Mouse (Mus musculus): ENCODE results near the gene Pagr1a. TPM values are rescaled to one million over a fixed set of nuclear protein-coding genes. Genes with fewer than 3 reads are reported as not detected.

Gene Pagr1a
- polyA plus RNA-seq, 1 experiment = 17.6 TPM

GRCm38 (mm10) chr7:126967361-126967760 lies 49.8 kb downstream of the Pagr1a start:
- Histone ChIP-seq H3K4me3 (ENCODE audit: insufficient read depth, low read depth, low read length) (no peak overlapping the region), H3K27ac (ENCODE audit: insufficient read depth, low read depth, low read length) (no peak overlapping the region), H3K27me3 (replicated peaks; ENCODE audit: control insufficient read depth, insufficient read depth, low read length) (no peaks in the 10 kb centered on the region), H3K36me3 (ENCODE audit: control insufficient read depth, insufficient read depth, low read length) (no peaks in the 10 kb centered on the region), H3K4me1 (ENCODE audit: control insufficient read depth, insufficient read depth, low read length) (no peaks in the 10 kb centered on the region)
- 86% methylated on average over 6 of the region's 6 CpGs for WGBS
- DNase-seq = no peak
- TF ChIP-seq POLR2A (IDR thresholded peaks at IDR 0.05; ENCODE audit: low read depth, low read length) (no peak), CTCF (conservative IDR thresholded peaks at IDR 0.05; ENCODE audit: insufficient read depth, insufficient read length, low read depth, low read length) (no peak)

GRCm38 (mm10) chr7:126965568-126965967 lies 51.6 kb downstream of the Pagr1a start:
- WGBS = 40% methylated on average over 3 of the region's 3 CpGs

More at GRCm38 (mm10) chr7:126965568-126965967, 51.6 kb downstream of the Pagr1a start:
- Histone ChIP-seq H3K4me3 (ENCODE audit: insufficient read depth, low read depth, low read length) (no peak overlapping the region), H3K4me1 (ENCODE audit: control insufficient read depth, insufficient read depth, low read length) (no peaks in the 10 kb centered on the region), H3K36me3 (ENCODE audit: control insufficient read depth, insufficient read depth, low read length) (no peaks in the 10 kb centered on the region), H3K27ac (ENCODE audit: insufficient read depth, low read depth, low read length) (no peak overlapping the region), H3K27me3 (replicated peaks; ENCODE audit: control insufficient read depth, insufficient read depth, low read length) (no peaks in the 10 kb centered on the region)
- no peak for DNase-seq
- TF ChIP-seq CTCF (conservative IDR thresholded peaks at IDR 0.05; ENCODE audit: insufficient read depth, insufficient read length, low read depth, low read length) (no peak), POLR2A (IDR thresholded peaks at IDR 0.05; ENCODE audit: low read depth, low read length) (no peak)

Other genes with a start within 250 kb of the Pagr1a start
- 290 and 371 TPM in 2 replicates for gene Ypel3, start 240.4 kb downstream of the Pagr1a start, polyA plus RNA-seq (2012; rRNA removed)
- 2.1 and 2.2 TPM in 2 replicates for gene Tbx6, start 235.9 kb downstream of the Pagr1a start, polyA plus RNA-seq (2012; rRNA removed)
- gene Ppp4c, start 224.9 kb downstream of the Pagr1a start, polyA plus RNA-seq (2012; rRNA removed) = 135 and 145 TPM in 2 replicates
- 4.2 and 6.3 TPM in 2 replicates for gene Fam57b, start 219.7 kb downstream of the Pagr1a start, polyA plus RNA-seq (2012; rRNA removed)
- gene 4930451I11Rik, start 185.7 kb downstream of the Pagr1a start, polyA plus RNA-seq (2012; rRNA removed) = 0.46 TPM in 1 of 2 replicates, not detected in the other
- gene Doc2a, start 169.9 kb downstream of the Pagr1a start, polyA plus RNA-seq (2012; rRNA removed) = 0.15 and 0.33 TPM in 2 replicates
- 4.2 and 6.6 TPM in 2 replicates for gene Hirip3, start 155.4 kb downstream of the Pagr1a start, polyA plus RNA-seq (2012; rRNA removed)
- gene Ino80e, start 155.0 kb downstream of the Pagr1a start, polyA plus RNA-seq (2012; rRNA removed) = 39.6 and 47.0 TPM in 2 replicates
- 56.5 and 75.2 TPM in 2 replicates for gene Taok2, start 132.6 kb downstream of the Pagr1a start, polyA plus RNA-seq (2012; rRNA removed)
- gene Tmem219, start 94.4 kb downstream of the Pagr1a start, polyA plus RNA-seq (2012; rRNA removed) = 90.8 and 113 TPM in 2 replicates
- gene Kctd13, start 88.5 kb downstream of the Pagr1a start, polyA plus RNA-seq (2012; rRNA removed) = 21.4 and 21.9 TPM in 2 replicates
- 0.19 TPM in 1 of 2 replicates, not detected in the other for gene Asphd1, start 67.8 kb downstream of the Pagr1a start, polyA plus RNA-seq (2012; rRNA removed)
- gene Sez6l2, start 66.8 kb downstream of the Pagr1a start, polyA plus RNA-seq (2012; rRNA removed) = 1.2 and 1.4 TPM in 2 replicates
- 237 and 284 TPM in 2 replicates for gene Cdipt, start 41.4 kb downstream of the Pagr1a start, polyA plus RNA-seq (2012; rRNA removed)
- gene Cdiptos, start 41.3 kb downstream of the Pagr1a start, polyA plus RNA-seq (2012; rRNA removed) = 0.74 and 1.1 TPM in 2 replicates
- gene Mvp, start 2.7 kb downstream of the Pagr1a start, polyA plus RNA-seq (2012; rRNA removed) = 56.9 and 66.9 TPM in 2 replicates
- gene Pagr1b, start 868 bp downstream of the Pagr1a start, polyA plus RNA-seq (2012; rRNA removed) = 0.91 and 1.3 TPM in 2 replicates
- gene Gm42742, start 3.7 kb upstream of the Pagr1a start, polyA plus RNA-seq (2012; rRNA removed) = 21.2 and 28.9 TPM in 2 replicates
- 3.6 and 4.6 TPM in 2 replicates for gene Prrt2, start 3.9 kb upstream of the Pagr1a start, polyA plus RNA-seq (2012; rRNA removed)
- gene Maz, start 9.7 kb upstream of the Pagr1a start, polyA plus RNA-seq (2012; rRNA removed) = 97.9 and 115 TPM in 2 replicates
- 0.67 and 0.73 TPM in 2 replicates for gene Kif22, start 25.1 kb upstream of the Pagr1a start, polyA plus RNA-seq (2012; rRNA removed)
- not detected in 2 replicates for gene Zg16, start 70.0 kb upstream of the Pagr1a start, polyA plus RNA-seq (2012; rRNA removed)
- 4.2 and 7.7 TPM in 2 replicates for gene AI467606, start 74.0 kb upstream of the Pagr1a start, polyA plus RNA-seq (2012; rRNA removed)
- gene Qprt, start 104.9 kb upstream of the Pagr1a start, polyA plus RNA-seq (2012; rRNA removed) = 127 and 137 TPM in 2 replicates
- gene Spn, start 120.5 kb upstream of the Pagr1a start, polyA plus RNA-seq (2012; rRNA removed) = 2.7 and 5.2 TPM in 2 replicates
- gene Cd2bp2, start 178.7 kb upstream of the Pagr1a start, polyA plus RNA-seq (2012; rRNA removed) = 26.9 and 33.6 TPM in 2 replicates
- 26.8 and 28.5 TPM in 2 replicates for gene Tbc1d10b, start 191.1 kb upstream of the Pagr1a start, polyA plus RNA-seq (2012; rRNA removed)
- 0.33 and 90.1 TPM in 2 replicates for gene Mylpf, start 191.5 kb upstream of the Pagr1a start, polyA plus RNA-seq (2012; rRNA removed)
- gene Zfp553, start 215.7 kb upstream of the Pagr1a start, polyA plus RNA-seq (2012; rRNA removed) = 7.9 and 9.6 TPM in 2 replicates
- 24.1 and 38.4 TPM in 2 replicates for gene Sept1, start 215.8 kb upstream of the Pagr1a start, polyA plus RNA-seq (2012; rRNA removed)
- gene Zfp771, start 226.9 kb upstream of the Pagr1a start, polyA plus RNA-seq (2012; rRNA removed) = 48.4 and 85.5 TPM in 2 replicates
- 68.9 and 70.5 TPM in 2 replicates for gene Dctpp1, start 243.4 kb upstream of the Pagr1a start, polyA plus RNA-seq (2012; rRNA removed)

Measured in kidney, adult 2 months (tissue).